Mouse (Mus musculus): Measurements from ENCODE around the gene Fgf15. TPM values are rescaled to one million over a fixed set of nuclear protein-coding genes. Genes with fewer than 3 reads are reported as not detected.

Gene Fgf15
- polyA plus RNA-seq, 1 experiment from 2014 or later, result not detected

GRCm38 (mm10) chr7:144863196-144863595 is 33.1 kb upstream of the Fgf15 start:
- ATAC-seq (ENCODE audit: low FRiP score, low TSS enrichment), result no peak

GRCm38 (mm10) chr7:144864160-144864670 is 32.1 kb upstream of the Fgf15 start:
- TF ChIP-seq CTCF (IDR thresholded peaks at IDR 0.05; ENCODE audit: low read depth), result no peak
- ATAC-seq (ENCODE audit: low FRiP score, low TSS enrichment) (no peak), DNase-seq (ENCODE audit: low spot score) (no peak)
- Histone ChIP-seq H3K9me3 (ENCODE audit: control insufficient read depth, low read length) (no peaks in the 10 kb centered on the region), H3K4me1 (replicated peaks; ENCODE audit: control insufficient read depth, insufficient read depth) (no peaks in the 10 kb centered on the region), H3K4me2 (replicated peaks; ENCODE audit: low read depth) (no peak overlapping the region), H3K4me3 (ENCODE audit: low read depth, low read length) (no peak overlapping the region), H3K27ac (replicated peaks) (no peak overlapping the region), H3K27me3 (ENCODE audit: control insufficient read depth, insufficient read depth, low read length) (peaks cover 11% of the 10 kb centered on the region; the same call in 1 of the 2 replicates), H3K9ac (ENCODE audit: low read length) (no peak overlapping the region), H3K36me3 (ENCODE audit: control insufficient read depth, insufficient read depth, low read length) (no peaks in the 10 kb centered on the region)
- 50% methylated on average over 3 of the region's 3 CpGs for WGBS

More at GRCm38 (mm10) chr7:144863196-144863595, 33.1 kb upstream of the Fgf15 start:
- H3K27ac ChIP-seq (replicated peaks), result no peak overlapping the region
- DNase-seq (ENCODE audit: low spot score), result no peak
- H3K4me1 ChIP-seq (replicated peaks; ENCODE audit: control insufficient read depth, insufficient read depth), result no peaks in the 10 kb centered on the region
- peaks cover 11% of the 10 kb centered on the region; the same call in 1 of the 2 replicates for H3K27me3 ChIP-seq (ENCODE audit: control insufficient read depth, insufficient read depth, low read length)
- H3K9me3 ChIP-seq (ENCODE audit: control insufficient read depth, low read length), result no peaks in the 10 kb centered on the region
- TF ChIP-seq CTCF (IDR thresholded peaks at IDR 0.05; ENCODE audit: low read depth) (no peak), EP300 (optimal IDR thresholded peaks at IDR 0.05) (no peak)
- H3K36me3 ChIP-seq (ENCODE audit: control insufficient read depth, insufficient read depth, low read length), result no peaks in the 10 kb centered on the region
- H3K4me2 ChIP-seq (replicated peaks; ENCODE audit: low read depth), result no peak overlapping the region
- WGBS, result 7% methylated on average over 11 of the region's 11 CpGs
- H3K9ac ChIP-seq (ENCODE audit: low read length), result no peak overlapping the region
- no peak overlapping the region for H3K4me3 ChIP-seq (ENCODE audit: low read depth, low read length)

GRCm38 (mm10) chr7:144867161-144867560 is 29.2 kb upstream of the Fgf15 start:
- ATAC-seq (ENCODE audit: low FRiP score, low TSS enrichment), result no peak

DNA sequence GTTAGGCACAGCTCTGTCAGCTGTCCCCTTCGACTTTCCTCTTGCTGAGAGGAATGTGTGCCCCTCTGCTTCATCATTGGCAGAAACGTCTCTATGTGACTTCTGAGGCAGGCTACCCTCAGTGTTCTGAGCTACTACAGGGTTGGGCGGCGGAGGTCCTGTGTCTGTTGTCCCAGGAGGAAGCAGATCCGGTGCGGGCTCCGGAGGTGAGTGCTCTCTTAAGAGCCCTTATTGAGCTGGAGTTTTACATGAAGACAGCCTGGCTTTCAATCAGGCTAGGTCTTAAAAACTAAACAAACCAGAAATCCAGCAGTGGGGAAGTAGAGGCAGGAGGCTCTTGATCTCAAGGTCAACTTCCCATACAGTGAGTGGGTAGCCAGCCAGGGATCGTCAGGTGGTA is 28.7 kb upstream of the Fgf15 start:
- TF ChIP-seq EP300 (optimal IDR thresholded peaks at IDR 0.05), result no peak
- TF ChIP-seq CTCF (IDR thresholded peaks at IDR 0.05; ENCODE audit: low read depth), result no peak
- 79% methylated on average over 8 of the region's 8 CpGs for WGBS
- no peak overlapping the region for H3K27ac ChIP-seq (replicated peaks)
- no peaks in the 10 kb centered on the region for H3K9me3 ChIP-seq (ENCODE audit: control insufficient read depth, low read length)
- no peaks in the 10 kb centered on the region for H3K36me3 ChIP-seq (ENCODE audit: control insufficient read depth, insufficient read depth, low read length)
- H3K27me3 ChIP-seq (ENCODE audit: control insufficient read depth, insufficient read depth, low read length), result no peaks in the 10 kb centered on the region
- ATAC-seq (ENCODE audit: low FRiP score, low TSS enrichment) (no peak), DNase-seq (ENCODE audit: low spot score) (no peak)
- H3K9ac ChIP-seq (ENCODE audit: low read length), result no peak overlapping the region
- H3K4me2 ChIP-seq (replicated peaks; ENCODE audit: low read depth), result no peak overlapping the region
- H3K4me1 ChIP-seq (replicated peaks; ENCODE audit: control insufficient read depth, insufficient read depth), result no peaks in the 10 kb centered on the region
- H3K4me3 ChIP-seq (ENCODE audit: low read depth, low read length), result no peak overlapping the region

More at GRCm38 (mm10) chr7:144867161-144867560, 29.2 kb upstream of the Fgf15 start:
- TF ChIP-seq CTCF (IDR thresholded peaks at IDR 0.05; ENCODE audit: low read depth), result no peak
- TF ChIP-seq EP300 (optimal IDR thresholded peaks at IDR 0.05), result no peak
- Histone ChIP-seq H3K9me3 (ENCODE audit: control insufficient read depth, low read length) (no peaks in the 10 kb centered on the region), H3K4me3 (ENCODE audit: low read depth, low read length) (no peak overlapping the region), H3K4me1 (replicated peaks; ENCODE audit: control insufficient read depth, insufficient read depth) (no peaks in the 10 kb centered on the region), H3K27me3 (ENCODE audit: control insufficient read depth, insufficient read depth, low read length) (0 out of 2 replicates have a peak, but pooled peaks cover under 1% of the 10 kb centered on the region), H3K9ac (ENCODE audit: low read length) (no peak overlapping the region), H3K27ac (replicated peaks) (no peak overlapping the region), H3K36me3 (ENCODE audit: control insufficient read depth, insufficient read depth, low read length) (no peaks in the 10 kb centered on the region), H3K4me2 (replicated peaks; ENCODE audit: low read depth) (no peak overlapping the region)
- DNase-seq (ENCODE audit: low spot score), result no peak
- 60% methylated on average over 4 of the region's 4 CpGs for WGBS

- WGBS, result 71% methylated on average over 4 of the region's 4 CpGs
- no peaks in the 10 kb centered on the region for H3K36me3 ChIP-seq (ENCODE audit: control insufficient read depth, insufficient read depth, low read length)
- H3K4me3 ChIP-seq (ENCODE audit: low read depth, low read length), result no peak overlapping the region
- no peak overlapping the region for H3K27ac ChIP-seq (replicated peaks)
- ATAC-seq (ENCODE audit: low FRiP score, low TSS enrichment), result no peak
- no peaks in the 10 kb centered on the region for H3K27me3 ChIP-seq (ENCODE audit: control insufficient read depth, insufficient read depth, low read length)
- H3K9me3 ChIP-seq (ENCODE audit: control insufficient read depth, low read length), result no peaks in the 10 kb centered on the region
- no peak for DNase-seq (ENCODE audit: low spot score)
- no peaks in the 10 kb centered on the region for H3K4me1 ChIP-seq (replicated peaks; ENCODE audit: control insufficient read depth, insufficient read depth)
- H3K9ac ChIP-seq (ENCODE audit: low read length), result no peak overlapping the region
- TF ChIP-seq CTCF (IDR thresholded peaks at IDR 0.05; ENCODE audit: low read depth) (no peak), EP300 (optimal IDR thresholded peaks at IDR 0.05) (no peak)
- H3K4me2 ChIP-seq (replicated peaks; ENCODE audit: low read depth), result no peak overlapping the region
Measured at GRCm38 (mm10) chr7:144872420-144872819, 23.9 kb upstream of the Fgf15 start.

DNA sequence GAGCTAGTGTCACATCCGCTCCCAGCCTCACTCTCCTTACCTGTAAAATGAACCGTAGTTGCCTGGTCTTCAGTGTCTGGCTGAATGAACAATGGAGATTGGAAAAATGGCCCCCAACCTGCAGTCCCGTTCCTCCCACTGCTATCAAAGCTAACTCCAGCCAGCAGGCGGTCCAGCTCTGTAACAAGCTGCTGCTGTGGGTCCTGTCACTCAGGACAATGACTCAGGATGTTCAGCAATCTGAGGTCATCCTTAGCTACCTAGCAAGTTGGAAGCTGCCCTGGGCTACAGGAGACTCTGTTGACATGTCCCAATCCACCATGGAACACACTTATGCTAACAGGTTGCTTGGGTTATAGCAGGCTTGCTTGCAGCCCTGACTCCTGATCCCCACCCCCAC is 23.2 kb upstream of the Fgf15 start:
- Histone ChIP-seq H3K4me2 (replicated peaks; ENCODE audit: low read depth) (no peak overlapping the region), H3K9ac (ENCODE audit: low read length) (no peak overlapping the region), H3K36me3 (ENCODE audit: control insufficient read depth, insufficient read depth, low read length) (no peaks in the 10 kb centered on the region), H3K27ac (replicated peaks) (no peak overlapping the region), H3K27me3 (ENCODE audit: control insufficient read depth, insufficient read depth, low read length) (no peaks in the 10 kb centered on the region), H3K4me3 (ENCODE audit: low read depth, low read length) (no peak overlapping the region), H3K9me3 (ENCODE audit: control insufficient read depth, low read length) (no peaks in the 10 kb centered on the region), H3K4me1 (replicated peaks; ENCODE audit: control insufficient read depth, insufficient read depth) (no peaks in the 10 kb centered on the region)
- DNase-seq (ENCODE audit: low spot score) (no peak), ATAC-seq (ENCODE audit: low FRiP score, low TSS enrichment) (no peak)
- WGBS, result 80% methylated on average over 4 of the region's 4 CpGs
- no peak for TF ChIP-seq EP300 (optimal IDR thresholded peaks at IDR 0.05)
- TF ChIP-seq CTCF (IDR thresholded peaks at IDR 0.05; ENCODE audit: low read depth), result no peak

Measured in stomach, postnatal 0 days (tissue).